Mouse (Mus musculus): ENCODE results near the gene Creb3l1. TPM values are rescaled to one million over a fixed set of nuclear protein-coding genes. Genes with fewer than 3 reads are reported as not detected.

Gene Creb3l1
- polyA plus RNA-seq, 1 experiment from 2014 or later = 1.0 TPM

- Histone ChIP-seq H3K9ac (replicated peaks) (peak overlapping the region; percentile 75), H3K36me3 (no peaks in the 10 kb centered on the region), H3K27ac (replicated peaks) (peak overlapping the region; percentile 87; the same call in 1 of the 2 replicates), H3K4me1 (peaks cover 29% of the 10 kb centered on the region), H3K4me2 (replicated peaks) (peak overlapping the region; percentile 92), H3K4me3 (peak overlapping the region; percentile 67), H3K9me3 (no peaks in the 10 kb centered on the region), H3K27me3 (peaks cover 8% of the 10 kb centered on the region; the same call in 1 of the 2 replicates)
- peak; percentile 38 for ATAC-seq (replicated peaks)
- 1% methylated on average over 29 of the region's 29 CpGs for WGBS
Observed at GRCm38 (mm10) chr2:92058469-92058868, 34.2 kb upstream of the Creb3l1 start.

- H3K27me3 ChIP-seq = peaks cover 8% of the 10 kb centered on the region; the same call in 1 of the 2 replicates
Observed at GRCm38 (mm10) chr2:92056760-92057159, 32.5 kb upstream of the Creb3l1 start.

GRCm38 (mm10) chr2:92055831-92056236 lies 31.5 kb upstream of the Creb3l1 start:
- no peaks in the 10 kb centered on the region for H3K9me3 ChIP-seq
- peaks cover 29% of the 10 kb centered on the region for H3K4me1 ChIP-seq
- H3K4me3 ChIP-seq = peak overlapping the region; percentile 37
- H3K4me2 ChIP-seq (replicated peaks) = peak overlapping the region; percentile 64
- no peaks in the 10 kb centered on the region for H3K36me3 ChIP-seq
- H3K27me3 ChIP-seq = peaks cover 8% of the 10 kb centered on the region; the same call in 1 of the 2 replicates
- WGBS = 2% methylated on average over 14 of the region's 14 CpGs
- peak overlapping the region; percentile 18; the same call in 1 of the 2 replicates for H3K9ac ChIP-seq (replicated peaks)
- no peak for ATAC-seq (replicated peaks)
- peak overlapping the region; percentile 24 for H3K27ac ChIP-seq (replicated peaks)

More at GRCm38 (mm10) chr2:92056760-92057159, 32.5 kb upstream of the Creb3l1 start:
- no peak overlapping the region for H3K4me2 ChIP-seq (replicated peaks)
- H3K9me3 ChIP-seq = no peaks in the 10 kb centered on the region
- H3K4me3 ChIP-seq = no peak overlapping the region
- ATAC-seq (replicated peaks) = no peak
- 79% methylated on average over 13 of the region's 13 CpGs for WGBS
- no peaks in the 10 kb centered on the region for H3K36me3 ChIP-seq
- H3K9ac ChIP-seq (replicated peaks) = no peak overlapping the region
- H3K4me1 ChIP-seq = peaks cover 29% of the 10 kb centered on the region
- no peak overlapping the region for H3K27ac ChIP-seq (replicated peaks)

GRCm38 (mm10) chr2:92055101-92055813 lies 31.0 kb upstream of the Creb3l1 start:
- no peaks in the 10 kb centered on the region for H3K36me3 ChIP-seq
- H3K27me3 ChIP-seq = peaks cover 8% of the 10 kb centered on the region; the same call in 1 of the 2 replicates
- peak overlapping the region; percentile 18 for H3K9ac ChIP-seq (replicated peaks)
- H3K9me3 ChIP-seq = no peaks in the 10 kb centered on the region
- H3K27ac ChIP-seq (replicated peaks) = peak overlapping the region; percentile 24
- 3% methylated on average over 38 of the region's 38 CpGs for WGBS
- peaks cover 28% of the 10 kb centered on the region for H3K4me1 ChIP-seq
- peak overlapping the region; percentile 37 for H3K4me3 ChIP-seq
- H3K4me2 ChIP-seq (replicated peaks) = peak overlapping the region; percentile 64
- ATAC-seq (replicated peaks) = no peak; the same call in 1 of the 2 replicates

GRCm38 (mm10) chr2:92052754-92053153 lies 28.5 kb upstream of the Creb3l1 start:
- Histone ChIP-seq H3K9ac (replicated peaks) (no peak overlapping the region), H3K36me3 (no peaks in the 10 kb centered on the region), H3K4me3 (no peak overlapping the region), H3K4me2 (replicated peaks) (no peak overlapping the region), H3K9me3 (no peaks in the 10 kb centered on the region), H3K4me1 (peaks cover 14% of the 10 kb centered on the region), H3K27ac (replicated peaks) (no peak overlapping the region), H3K27me3 (peaks cover 8% of the 10 kb centered on the region; the same call in 1 of the 2 replicates)
- no peak for ATAC-seq (replicated peaks)
- WGBS = 51% methylated on average over 2 of the region's 2 CpGs

GRCm38 (mm10) chr2:92052188-92052587 lies 27.9 kb upstream of the Creb3l1 start:
- no peak overlapping the region for H3K4me2 ChIP-seq (replicated peaks)
- no peak overlapping the region for H3K9ac ChIP-seq (replicated peaks)
- peaks cover 8% of the 10 kb centered on the region; the same call in 1 of the 2 replicates for H3K27me3 ChIP-seq
- no peak overlapping the region for H3K27ac ChIP-seq (replicated peaks)
- H3K36me3 ChIP-seq = no peaks in the 10 kb centered on the region
- H3K4me1 ChIP-seq = peaks cover 14% of the 10 kb centered on the region
- H3K9me3 ChIP-seq = no peaks in the 10 kb centered on the region
- no peak for ATAC-seq (replicated peaks)
- WGBS = 73% methylated on average over 8 of the region's 8 CpGs
- H3K4me3 ChIP-seq = no peak overlapping the region

- Histone ChIP-seq H3K27me3 (no peaks in the 10 kb centered on the region), H3K4me2 (replicated peaks) (no peak overlapping the region), H3K4me3 (no peak overlapping the region), H3K9ac (replicated peaks) (no peak overlapping the region), H3K36me3 (no peaks in the 10 kb centered on the region), H3K9me3 (no peaks in the 10 kb centered on the region), H3K27ac (replicated peaks) (no peak overlapping the region), H3K4me1 (no peaks in the 10 kb centered on the region)
- WGBS = 75% methylated on average over 9 of the region's 9 CpGs
- no peak for ATAC-seq (replicated peaks)
Observed at GRCm38 (mm10) chr2:92048034-92048690, 23.9 kb upstream of the Creb3l1 start.

GRCm38 (mm10) chr2:92047601-92048000 lies 23.3 kb upstream of the Creb3l1 start:
- no peak overlapping the region for H3K4me3 ChIP-seq
- no peaks in the 10 kb centered on the region for H3K4me1 ChIP-seq
- 39% methylated on average over 4 of the region's 4 CpGs for WGBS
- no peaks in the 10 kb centered on the region for H3K27me3 ChIP-seq
- no peak overlapping the region for H3K9ac ChIP-seq (replicated peaks)
- H3K36me3 ChIP-seq = no peaks in the 10 kb centered on the region
- no peaks in the 10 kb centered on the region for H3K9me3 ChIP-seq
- no peak overlapping the region for H3K4me2 ChIP-seq (replicated peaks)
- no peak overlapping the region for H3K27ac ChIP-seq (replicated peaks)
- no peak for ATAC-seq (replicated peaks)

GRCm38 (mm10) chr2:92043285-92043684 lies 19.0 kb upstream of the Creb3l1 start:
- Histone ChIP-seq H3K4me2 (replicated peaks) (no peak overlapping the region), H3K4me1 (no peaks in the 10 kb centered on the region), H3K4me3 (no peak overlapping the region), H3K27ac (replicated peaks) (no peak overlapping the region), H3K27me3 (no peaks in the 10 kb centered on the region), H3K9me3 (no peaks in the 10 kb centered on the region), H3K9ac (replicated peaks) (no peak overlapping the region), H3K36me3 (no peaks in the 10 kb centered on the region)
- ATAC-seq (replicated peaks) = no peak
- 79% methylated on average over 12 of the region's 12 CpGs for WGBS

- H3K9ac ChIP-seq (replicated peaks) = no peak overlapping the region
- H3K27ac ChIP-seq (replicated peaks) = no peak overlapping the region
- no peak overlapping the region for H3K4me2 ChIP-seq (replicated peaks)
- no peaks in the 10 kb centered on the region for H3K27me3 ChIP-seq
- H3K36me3 ChIP-seq = no peaks in the 10 kb centered on the region
- WGBS = 84% methylated on average over 15 of the region's 15 CpGs
- H3K4me1 ChIP-seq = no peaks in the 10 kb centered on the region
- ATAC-seq (replicated peaks) = no peak
- no peaks in the 10 kb centered on the region for H3K9me3 ChIP-seq
- H3K4me3 ChIP-seq = no peak overlapping the region
Observed at GRCm38 (mm10) chr2:92041538-92041937, 17.2 kb upstream of the Creb3l1 start.

GRCm38 (mm10) chr2:92034273-92034672 lies 10.0 kb upstream of the Creb3l1 start:
- H3K4me3 ChIP-seq = no peak overlapping the region
- H3K9ac ChIP-seq (replicated peaks) = no peak overlapping the region
- 84% methylated on average over 9 of the region's 9 CpGs for WGBS
- no peak overlapping the region for H3K27ac ChIP-seq (replicated peaks)
- H3K9me3 ChIP-seq = no peaks in the 10 kb centered on the region
- no peak overlapping the region for H3K4me2 ChIP-seq (replicated peaks)
- 0 out of 2 replicates have a peak, but pooled peaks cover 3% of the 10 kb centered on the region for H3K4me1 ChIP-seq
- H3K27me3 ChIP-seq = no peaks in the 10 kb centered on the region
- no peak for ATAC-seq (replicated peaks)
- H3K36me3 ChIP-seq = no peaks in the 10 kb centered on the region

GRCm38 (mm10) chr2:92030554-92030953 lies 6.3 kb upstream of the Creb3l1 start:
- Histone ChIP-seq H3K9me3 (no peaks in the 10 kb centered on the region), H3K4me3 (no peak overlapping the region), H3K4me1 (0 out of 2 replicates have a peak, but pooled peaks cover 3% of the 10 kb centered on the region), H3K27ac (replicated peaks) (no peak overlapping the region), H3K9ac (replicated peaks) (no peak overlapping the region), H3K4me2 (replicated peaks) (no peak overlapping the region), H3K36me3 (no peaks in the 10 kb centered on the region), H3K27me3 (no peaks in the 10 kb centered on the region; the same call in 1 of the 2 replicates)
- 71% methylated on average over 8 of the region's 8 CpGs for WGBS
- ATAC-seq (replicated peaks) = peak; percentile 74
